Mouse (Mus musculus): Measurements from ENCODE around the gene Topors.

Gene Topors

DNA sequence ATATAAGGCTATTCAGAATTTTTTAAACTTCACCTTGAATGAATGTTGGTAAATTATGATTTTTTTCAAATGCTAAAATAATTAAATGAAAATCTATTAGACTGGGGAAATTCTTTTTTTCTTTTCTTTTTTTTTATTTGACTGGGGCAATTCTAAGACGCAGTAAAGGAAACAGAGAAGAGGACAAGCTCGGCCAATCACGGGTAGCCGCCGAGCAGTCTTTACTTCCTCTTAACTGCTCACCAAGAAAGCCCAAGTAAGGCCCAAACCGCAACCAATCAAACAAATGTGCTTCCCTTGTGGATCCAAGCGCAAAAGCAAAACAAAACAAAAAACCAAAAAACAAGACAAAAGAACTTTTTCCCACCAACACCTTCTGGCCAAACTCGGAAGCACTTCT is 25.6 kb downstream of the Topors start:
- no peak for DNase-seq

DNA sequence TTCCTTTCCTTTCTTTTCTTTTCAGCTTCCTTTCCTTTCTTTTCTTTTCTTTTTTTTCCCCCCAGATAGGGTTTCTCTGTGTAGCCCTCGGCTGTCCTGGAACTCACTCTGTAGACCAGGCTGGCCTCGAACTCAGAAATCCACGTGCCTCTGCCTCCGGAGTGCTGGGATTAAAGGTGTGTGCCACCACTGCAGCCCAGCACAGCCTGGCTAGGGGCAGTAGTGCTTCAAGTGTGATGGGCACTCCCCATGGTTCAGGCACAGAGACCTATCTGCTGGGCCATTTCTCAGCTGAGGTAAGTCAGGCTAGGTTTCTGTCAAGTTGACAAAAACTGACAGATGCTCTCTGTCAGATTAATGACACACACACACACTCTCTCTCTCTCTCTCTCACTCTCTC is 26.6 kb downstream of the Topors start:
- DNase-seq = no peak

DNA sequence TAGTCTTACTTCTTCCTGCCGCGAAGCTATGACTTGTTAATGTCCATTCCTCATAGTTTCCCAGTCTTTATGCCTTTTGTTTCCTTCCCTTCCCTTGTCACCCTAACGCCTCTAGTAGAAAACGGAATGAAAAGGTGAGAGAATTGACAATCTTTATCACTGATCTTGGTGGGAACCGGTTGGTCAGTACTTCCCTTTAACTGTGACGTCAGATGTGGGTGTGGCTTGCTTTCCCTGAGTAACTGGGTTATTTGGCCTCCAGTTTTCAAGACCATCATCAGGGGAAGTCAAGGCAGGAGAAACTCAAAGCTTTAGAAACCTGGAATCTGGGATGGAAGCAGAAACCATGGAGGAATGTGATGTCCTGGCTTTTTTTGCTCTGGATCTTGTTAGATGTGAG is 27.7 kb downstream of the Topors start:
- DNase-seq = no peak

DNA sequence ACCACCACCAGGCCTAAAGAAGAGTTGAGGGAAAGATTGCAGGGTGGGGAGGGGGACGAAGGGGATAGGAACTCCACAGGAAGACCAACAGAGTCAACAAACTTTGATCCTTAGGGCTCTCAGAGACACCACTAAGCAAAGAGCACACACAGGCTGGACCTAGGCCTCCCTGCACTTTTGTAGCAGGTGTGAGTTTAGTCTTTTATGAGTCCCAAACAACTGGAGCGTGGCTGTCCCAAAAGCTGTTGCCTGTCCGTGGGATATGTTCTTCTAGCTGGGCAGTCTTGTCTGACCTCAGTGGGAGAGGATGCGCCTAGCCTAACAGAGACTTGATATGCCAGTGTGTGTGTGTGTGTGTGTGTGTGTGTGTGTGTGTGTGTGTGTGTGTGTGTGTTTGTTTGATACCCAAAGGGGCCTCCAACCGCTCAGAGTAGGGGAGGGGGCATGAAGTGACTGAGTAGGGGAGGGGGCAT is 29.3 kb downstream of the Topors start:
- DNase-seq = no peak

DNA sequence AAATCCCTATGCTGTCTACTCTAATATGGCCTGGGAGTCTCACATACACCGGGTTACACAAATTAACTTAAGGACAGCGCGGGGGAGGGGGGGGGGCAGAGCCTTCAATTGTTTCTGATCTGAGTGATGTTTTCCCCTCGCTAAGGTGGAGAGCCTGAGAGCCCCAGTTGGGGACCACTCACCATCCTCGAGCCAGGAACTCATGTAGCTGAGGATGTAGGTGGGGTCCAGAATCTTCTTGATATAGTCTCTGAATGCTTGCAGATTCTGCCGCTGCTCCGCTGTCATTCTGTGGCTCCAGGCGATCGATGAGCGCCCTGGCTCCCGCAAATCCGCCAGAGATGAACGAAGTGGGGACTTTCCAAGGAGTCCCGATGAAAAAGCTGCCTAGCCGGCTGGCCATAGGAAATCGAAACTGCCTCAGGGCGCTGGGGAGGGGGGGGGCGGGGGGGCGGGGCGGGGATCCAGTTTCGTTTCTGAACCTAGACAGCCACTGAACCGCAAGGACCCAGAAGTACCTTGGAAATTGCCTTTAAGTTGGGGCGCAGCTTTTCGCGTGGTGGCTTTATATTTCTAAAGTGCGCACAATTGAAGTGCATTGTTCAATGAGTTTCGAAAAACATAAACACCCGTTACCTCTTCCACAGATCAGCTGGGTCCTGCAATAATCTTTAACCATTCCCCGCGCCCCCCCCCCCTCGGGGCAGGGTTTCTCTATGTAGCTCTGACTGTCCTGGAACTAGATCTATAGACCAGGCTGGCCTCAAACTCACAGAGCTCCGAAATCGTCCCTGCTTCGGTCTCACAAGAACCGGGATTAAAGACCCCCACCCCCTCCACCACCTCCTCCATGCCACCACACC is 30.0 kb downstream of the Topors start, which contains the start of gene Ddx58:
TSS of gene Ddx58 (minus strand) at position 420 of the 863 bp plus-strand sequence.
- peak; percentile 41 to 65 for DNase-seq

DNA sequence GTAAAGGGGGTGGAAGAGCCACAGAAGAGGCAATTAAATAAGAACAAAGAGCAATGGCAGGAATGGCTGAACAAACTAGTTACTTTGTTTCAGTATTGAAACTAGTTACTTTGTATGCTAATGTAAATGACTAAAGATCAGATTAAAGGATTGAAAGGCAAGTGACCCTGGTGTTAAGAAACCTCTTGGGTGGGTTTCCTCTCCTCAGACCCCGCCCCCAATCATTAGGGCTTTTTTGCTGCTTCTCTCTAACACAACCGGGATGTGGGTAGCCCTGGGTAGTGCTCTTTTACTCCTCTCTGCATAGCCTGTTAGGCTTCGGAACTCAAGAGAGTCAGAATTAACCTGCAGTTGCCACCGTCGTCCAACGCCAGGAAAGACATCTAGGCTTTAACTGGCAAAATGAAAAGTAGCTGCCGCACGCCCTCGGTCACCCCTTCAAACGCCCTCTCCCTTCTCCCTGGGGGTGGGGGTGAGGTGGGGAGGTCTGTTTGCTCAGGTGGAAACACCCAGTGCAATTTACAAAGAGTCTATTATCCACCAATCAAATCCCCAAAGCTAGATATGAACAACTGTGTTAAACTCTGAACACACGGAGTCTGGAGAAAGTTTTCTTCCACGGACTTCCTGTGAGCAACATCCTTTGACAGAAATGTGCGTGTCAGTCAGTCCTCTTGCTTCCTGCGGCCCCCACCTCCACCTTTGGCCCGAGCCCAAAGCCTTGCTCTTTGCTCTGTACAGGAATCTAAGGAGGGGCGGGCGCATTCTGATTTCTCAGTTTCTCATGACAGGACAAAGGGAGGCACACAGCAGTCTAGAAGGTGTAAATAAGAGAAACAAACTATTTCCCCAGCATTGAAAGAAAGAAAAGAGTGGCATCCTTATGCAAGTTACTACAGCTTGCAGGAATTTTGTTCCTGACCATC is 30.9 kb downstream of the Topors start:
- DNase-seq = peak; percentile 73 to 83

DNA sequence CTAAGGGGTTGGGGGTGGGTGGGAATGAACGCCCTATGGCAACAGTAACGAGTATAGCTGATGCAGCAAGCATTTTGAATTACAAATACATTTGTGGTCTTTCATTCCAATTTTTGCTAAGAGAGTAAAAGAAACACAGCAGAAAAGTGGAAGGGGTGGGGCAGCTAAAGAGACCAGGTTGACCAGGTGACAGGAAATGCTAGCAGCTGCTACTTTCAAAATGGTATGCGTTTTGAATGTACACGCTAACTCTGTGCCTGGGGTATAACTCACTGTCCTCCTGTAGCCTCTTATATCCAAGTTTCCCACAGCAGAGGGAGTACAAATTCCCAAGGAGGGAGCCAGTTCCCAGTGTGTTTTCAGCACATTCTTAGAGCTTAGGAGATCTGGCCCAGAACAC is 32.8 kb downstream of the Topors start:
- no peak for DNase-seq

DNA sequence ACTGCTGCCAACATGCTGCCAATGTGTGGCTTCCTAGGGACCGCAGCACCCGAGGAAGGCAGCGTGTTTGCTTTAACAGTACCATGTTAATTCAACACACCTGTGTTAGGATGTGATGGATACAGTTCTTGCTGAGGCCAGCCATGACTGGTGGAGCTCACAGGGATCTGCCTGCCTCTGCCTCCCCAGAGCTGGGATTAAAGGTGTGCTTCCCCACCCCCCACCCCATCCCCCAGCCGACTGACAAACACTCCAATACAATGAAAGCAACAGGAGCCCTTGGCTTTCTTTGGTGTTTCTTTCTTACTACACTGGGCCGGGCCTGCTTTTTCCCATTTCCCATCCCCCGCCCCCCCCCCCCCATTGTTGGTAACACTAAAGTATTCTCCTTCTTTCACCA is 35.4 kb downstream of the Topors start:
- no peak for DNase-seq

DNA sequence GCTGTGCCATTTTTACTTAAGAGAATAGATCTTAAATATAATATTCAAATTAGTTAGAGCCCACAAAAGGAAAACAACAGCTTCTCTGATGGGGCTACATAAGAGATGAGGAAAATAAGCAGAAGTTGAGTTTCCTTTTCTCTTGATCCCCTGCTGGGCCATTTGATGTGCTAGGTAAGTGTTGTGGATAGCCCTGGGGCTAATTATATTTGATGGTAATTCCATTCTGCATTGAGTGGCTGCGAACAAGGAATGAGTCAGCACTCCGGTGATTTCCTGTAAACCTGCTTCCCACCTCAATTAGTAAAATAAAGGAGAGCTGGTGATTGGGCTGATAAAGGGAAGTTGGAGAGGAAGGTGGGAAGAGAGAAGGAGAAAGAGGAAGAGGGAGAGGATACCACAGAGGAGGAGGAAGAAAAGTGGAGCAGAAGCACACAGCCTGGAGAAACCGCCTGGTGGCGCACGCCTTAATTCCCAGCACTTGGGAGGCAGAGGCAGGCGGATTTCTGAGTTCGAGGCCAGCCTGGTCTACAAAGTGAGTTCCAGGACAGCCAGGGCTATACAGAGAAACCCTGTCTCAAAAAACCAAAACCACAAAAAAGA is 36.5 kb downstream of the Topors start:
- no peak for DNase-seq

DNA sequence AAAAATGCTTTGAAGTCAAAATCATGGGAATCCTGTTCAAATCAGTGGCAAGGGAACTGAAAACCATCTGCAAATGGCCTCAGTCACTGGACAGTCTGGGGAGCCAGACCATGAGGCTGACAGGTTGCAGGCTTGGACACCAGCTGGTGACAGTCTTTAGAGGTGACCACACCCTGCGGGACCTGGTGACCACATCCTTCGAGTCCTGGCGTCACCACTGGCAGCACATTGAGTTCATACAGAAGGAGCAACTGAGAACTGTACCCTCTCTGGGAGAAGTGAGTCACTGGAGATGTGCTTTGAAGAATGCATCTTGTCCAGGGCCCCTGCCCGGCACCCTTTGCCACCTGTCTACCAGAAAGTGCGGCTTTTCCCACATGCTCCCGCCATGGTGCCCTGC is 39.9 kb downstream of the Topors start:
- no peak for DNase-seq

DNA sequence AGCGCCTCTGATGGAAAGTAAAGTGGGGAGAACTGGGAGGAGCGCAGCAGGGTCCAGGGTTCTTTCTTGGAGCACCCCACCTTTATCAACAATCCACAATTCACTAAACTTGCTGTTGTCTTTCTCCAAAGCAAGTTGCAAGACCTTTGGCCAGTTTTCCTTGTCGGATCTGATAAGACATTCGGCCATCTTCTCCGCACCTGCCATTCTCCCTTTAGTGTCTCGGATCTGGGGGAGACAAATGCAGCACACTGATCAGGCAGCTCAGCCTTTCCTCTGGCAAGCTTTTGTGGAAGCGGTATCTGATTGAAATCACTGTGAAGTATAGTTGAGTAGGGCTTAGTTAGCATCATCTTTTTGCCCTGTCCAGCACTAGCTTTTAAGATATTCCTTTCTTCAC is 41.8 kb downstream of the Topors start:
- DNase-seq = no peak

DNA sequence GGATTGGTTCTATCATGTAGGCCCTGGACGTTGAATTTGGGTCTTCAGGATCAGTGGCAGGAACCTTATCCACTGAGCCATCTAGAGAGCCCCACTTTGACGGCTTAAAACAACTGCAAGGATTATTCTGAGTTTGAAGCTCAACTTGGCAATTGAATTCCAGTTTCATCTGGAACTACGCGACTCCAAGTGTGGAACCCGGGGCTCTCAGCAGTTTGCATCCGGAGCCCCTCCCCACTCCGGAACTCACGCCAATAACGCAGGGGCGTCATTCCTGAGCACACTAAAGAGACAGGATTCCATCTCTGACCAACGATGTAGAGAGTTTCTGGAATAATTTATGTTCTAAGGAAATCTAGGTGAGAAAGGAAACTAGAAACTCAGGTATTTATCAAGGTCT is 42.5 kb downstream of the Topors start:
- no peak for DNase-seq

DNA sequence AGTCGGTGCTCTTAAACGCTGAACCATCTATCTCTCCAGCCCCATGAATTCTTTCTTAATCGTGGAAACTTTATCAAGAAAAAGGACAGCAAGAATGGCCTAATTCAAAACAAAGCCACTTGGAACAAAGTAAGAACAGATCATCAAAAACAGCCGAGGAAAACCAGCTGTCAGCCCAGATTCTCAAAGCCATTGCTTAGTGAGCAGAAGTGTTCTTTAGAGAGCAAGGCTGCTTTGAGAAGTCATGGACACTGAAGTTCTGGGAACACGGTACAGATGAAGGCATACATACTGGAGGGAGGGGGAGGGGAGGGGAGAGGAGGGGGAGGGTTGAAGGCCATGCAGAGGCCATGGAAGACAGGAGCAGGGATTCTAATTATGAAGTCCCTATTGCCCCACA is 43.6 kb downstream of the Topors start:
- DNase-seq = no peak

DNA sequence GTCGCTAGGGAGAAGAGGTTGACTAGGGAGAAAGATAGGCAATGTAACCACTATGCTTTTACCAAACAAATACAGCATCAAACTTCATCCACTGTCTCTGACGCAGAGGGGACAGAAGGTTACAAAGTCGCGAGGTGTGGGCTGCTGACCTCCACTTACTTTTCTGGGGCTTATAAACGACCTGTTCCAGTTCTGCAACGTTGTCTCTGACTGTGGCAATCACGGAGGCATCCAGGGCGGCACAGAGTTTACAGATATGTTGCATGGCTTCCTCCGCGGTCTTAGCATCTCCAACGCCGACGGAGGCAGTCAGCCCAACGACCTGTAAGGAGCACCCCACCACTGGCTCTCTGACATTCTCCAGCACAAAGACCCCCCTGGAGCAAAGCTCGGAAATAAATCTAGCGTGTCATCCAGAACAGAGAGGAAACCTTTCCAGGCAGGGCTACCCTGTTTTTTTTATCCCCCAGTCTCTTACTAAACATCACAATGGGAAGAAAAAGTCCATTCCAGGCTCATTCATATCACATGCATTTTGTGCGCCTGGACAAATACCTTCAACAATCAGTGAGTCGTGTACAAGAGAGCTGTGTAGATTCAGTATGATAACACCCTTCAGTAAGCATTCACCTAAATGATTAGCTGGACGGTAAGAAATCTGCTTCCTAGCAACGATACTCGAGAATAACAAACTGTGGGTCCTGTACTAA is 47.6 kb downstream of the Topors start:
- DNase-seq = no peak

DNA sequence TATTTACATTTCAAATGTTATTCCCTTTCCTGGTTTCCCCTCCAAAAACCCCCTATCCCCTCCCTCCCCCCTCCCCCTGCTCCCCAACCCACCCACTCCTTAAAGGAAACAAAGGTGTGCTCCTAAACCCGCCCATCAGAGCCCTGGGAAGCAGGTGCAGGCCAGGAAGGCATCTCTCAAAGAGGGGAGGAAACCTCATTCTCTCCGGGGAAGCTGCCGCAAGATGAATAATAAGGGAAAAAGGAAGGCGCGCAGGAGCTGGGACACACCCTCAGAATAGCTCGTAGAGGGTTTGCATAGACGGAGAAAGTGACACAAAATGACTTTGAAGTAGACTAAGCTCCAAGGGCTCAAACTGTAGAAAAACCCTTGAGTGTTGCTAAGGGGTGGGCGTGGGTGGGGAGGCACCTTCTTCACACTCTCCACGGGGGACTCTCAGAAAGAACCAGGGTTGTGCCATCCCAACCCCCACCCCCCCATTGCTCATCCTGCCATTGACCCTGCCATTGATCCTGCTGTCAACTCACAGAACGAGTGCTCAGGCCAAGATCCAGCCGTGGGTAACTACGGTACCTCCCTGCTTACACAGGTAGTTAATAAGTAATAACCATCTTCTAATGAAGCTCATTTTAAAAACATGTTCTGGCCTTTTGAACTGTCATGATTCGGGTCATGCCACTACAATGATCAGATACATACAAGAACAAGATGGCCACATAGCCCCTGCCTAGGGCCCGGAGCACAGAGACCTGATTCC is 48.5 kb downstream of the Topors start:
- no peak for DNase-seq

DNA sequence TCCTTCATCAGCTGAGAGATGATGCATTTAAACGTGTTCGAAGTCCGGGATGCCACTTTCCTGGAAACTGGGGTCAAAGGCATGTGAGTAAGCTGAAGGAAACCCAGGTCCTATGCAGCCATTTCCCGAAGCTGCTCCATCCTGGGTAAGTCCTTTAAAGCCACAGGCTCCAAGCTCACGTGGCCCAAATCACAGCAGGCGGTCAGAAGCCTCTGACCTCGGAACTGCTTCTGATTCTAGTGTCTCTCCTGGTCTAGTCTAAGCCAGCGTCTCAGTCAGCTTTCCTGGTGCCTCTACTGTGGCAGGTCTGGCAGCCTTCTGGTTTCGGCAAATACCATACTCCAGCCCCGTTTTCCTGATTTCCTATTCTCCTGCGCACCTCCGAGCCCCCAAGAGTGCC is 49.2 kb downstream of the Topors start:
- DNase-seq = no peak

DNA sequence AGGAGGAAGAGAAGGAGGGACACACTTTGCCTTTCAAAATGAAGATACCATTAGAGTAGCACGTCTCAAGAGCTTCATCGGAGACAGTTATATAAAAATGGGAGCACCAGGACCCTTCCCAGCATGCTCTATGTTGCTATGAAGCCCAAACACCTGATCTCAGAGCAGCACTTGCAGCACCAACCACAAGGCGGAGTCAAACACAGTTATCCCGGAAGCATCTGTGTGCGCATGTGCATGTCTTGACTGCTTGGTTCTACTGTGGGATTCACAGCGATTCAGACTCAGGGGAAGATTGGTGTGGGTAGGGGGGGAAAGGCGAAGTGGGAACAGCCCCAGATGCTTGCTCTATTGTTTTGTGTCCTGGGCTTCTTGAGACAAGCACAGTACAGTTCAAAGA is 51.3 kb downstream of the Topors start:
- DNase-seq = peak; percentile 47 to 68

DNA sequence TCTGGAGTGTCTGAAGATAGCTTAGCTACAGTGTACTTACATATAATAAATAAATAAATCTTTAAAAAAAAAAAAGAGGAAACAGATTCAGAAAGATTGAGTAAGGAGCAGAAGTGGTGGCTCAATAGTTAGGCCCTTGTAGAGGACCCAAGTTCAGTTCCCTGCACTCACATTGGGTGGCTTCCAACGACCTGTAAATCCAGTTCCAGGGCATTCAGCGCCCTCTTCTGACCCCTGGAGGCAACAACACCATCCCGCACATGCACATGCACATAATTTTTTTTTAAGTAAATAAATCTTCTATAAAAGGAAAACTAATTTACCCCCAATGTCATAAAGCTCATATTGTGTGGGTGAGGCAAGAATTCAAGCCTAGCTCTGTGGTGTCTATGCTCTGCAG is 51.7 kb downstream of the Topors start:
- DNase-seq = no peak

DNA sequence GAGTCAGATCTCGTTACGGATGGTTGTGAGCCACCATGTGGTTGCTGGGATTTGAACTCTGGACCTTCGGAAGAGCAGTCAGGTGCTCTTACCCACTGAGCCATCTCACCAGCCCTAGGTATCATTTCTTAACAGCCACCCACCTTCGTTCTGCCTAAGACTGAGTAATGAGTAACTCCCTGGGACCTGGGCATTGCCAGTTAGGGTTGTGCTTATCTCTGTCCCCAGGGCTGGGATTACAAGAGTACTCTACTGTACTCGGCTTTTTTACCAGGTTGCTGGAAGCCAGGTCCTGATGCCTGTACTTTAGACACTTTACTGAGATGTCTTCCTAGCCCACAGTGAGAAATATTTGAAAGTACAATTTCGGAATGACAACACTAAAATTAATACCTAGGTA is 57.5 kb downstream of the Topors start:
- no peak for DNase-seq

All from kidney, postnatal 4 days (tissue).